Mouse (Mus musculus) ES-Bruce4 (cell line): ENCODE data around the gene Tex21.

Source experiments
- CTCF ChIP-seq: IDR thresholded peaks from one replicate; pipeline ENCODE4 v1.8.1; 2011; ENCODE audit warnings: low read depth, low read length
- EP300 ChIP-seq: IDR thresholded peaks from 2 replicates; pipeline ENCODE4 v1.6.1; 2011; ENCODE audit warnings: low read depth, low read length; ENCODE audit not compliant: insufficient read depth
- POLR2A ChIP-seq: IDR thresholded peaks from one replicate; pipeline ENCODE4 v1.8.1; 2011; ENCODE audit warnings: low read length; ENCODE audit not compliant: insufficient read depth

DNA sequence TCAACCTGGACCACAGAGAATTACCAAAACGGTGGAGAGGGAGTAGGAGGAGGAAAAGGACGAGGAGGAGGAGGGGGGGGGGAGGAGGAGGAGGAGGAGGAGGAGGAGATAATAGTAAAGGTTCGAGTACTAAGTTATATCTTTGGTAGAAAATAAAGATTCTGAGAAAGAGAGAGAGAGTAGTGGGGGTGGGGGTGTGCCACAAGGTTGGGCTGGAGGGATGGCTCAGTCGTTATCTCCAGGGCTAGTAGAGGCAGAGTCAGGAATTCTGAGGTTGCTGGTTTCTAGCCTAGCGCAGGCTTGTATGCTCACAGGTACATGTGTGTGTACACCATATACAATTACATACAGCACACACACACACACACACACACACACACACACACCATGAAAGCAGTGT is 4.7 kb downstream of the Tex21 start:
- TF ChIP-seq EP300 (no peak), CTCF (no peak), POLR2A (no peak)
